Mouse (Mus musculus): Measurements from ENCODE around the gene Nav2.

GRCm38 (mm10) chr7:49025991-49026390 is 117.5 kb downstream of the Nav2 start:
- TF ChIP-seq POLR2A (IDR thresholded peaks at IDR 0.05; ENCODE audit: extremely low read depth, insufficient read depth, low read length) (no peak), CTCF (IDR thresholded peaks at IDR 0.05; ENCODE audit: extremely low read depth, insufficient read depth, low read length) (no peak)

Measured in cortical plate, adult 2 months (tissue).